Mouse (Mus musculus): ENCODE data around the gene Pbrm1. TPM values are rescaled to one million over a fixed set of nuclear protein-coding genes. Genes with fewer than 3 reads are reported as not detected.

Gene Pbrm1
- 10 to 100 TPM; 50.1 to 57.6 TPM for total RNA-seq (2021)

DNA sequence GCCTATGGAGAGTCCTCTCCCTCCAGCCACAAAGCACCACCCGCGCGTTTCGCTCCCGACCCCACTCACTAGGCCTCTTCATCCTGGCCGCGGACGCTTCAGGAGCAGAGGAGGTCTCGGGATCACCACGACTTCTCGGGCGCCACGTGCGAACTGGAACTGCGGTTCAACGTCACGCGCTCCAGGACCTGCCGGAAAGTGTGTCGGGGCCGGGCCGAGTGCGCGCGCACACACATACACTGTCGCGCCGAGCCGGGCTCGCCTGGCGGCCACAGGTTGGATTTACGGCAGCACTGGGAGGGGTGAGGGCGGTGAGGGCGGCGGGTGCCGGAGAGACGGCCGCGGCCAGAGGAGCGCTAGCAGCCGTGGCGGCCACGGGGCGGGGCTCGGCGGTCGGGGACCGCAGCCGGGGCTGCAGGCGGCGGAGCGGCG is at the start of gene Pbrm1, which contains the start of gene Gnl3:
Gene Pbrm1, plus strand, starts transcription at position 279 of the 432 bp plus-strand sequence.
Gene Gnl3, minus strand, starts transcription at position 293 of the 432 bp plus-strand sequence.
- intact Hi-C loops (cut with DNase I), result loop anchor here (2.0 to 10.0 kb wide), 2 partner anchors 18 to 176 kb away; partner anchors contain the start of genes Glt8d1 and Spcs1
- peak; percentile 97 to 99 for DNase-seq (ENCODE audit: low spot score in 2 of 2)

DNA sequence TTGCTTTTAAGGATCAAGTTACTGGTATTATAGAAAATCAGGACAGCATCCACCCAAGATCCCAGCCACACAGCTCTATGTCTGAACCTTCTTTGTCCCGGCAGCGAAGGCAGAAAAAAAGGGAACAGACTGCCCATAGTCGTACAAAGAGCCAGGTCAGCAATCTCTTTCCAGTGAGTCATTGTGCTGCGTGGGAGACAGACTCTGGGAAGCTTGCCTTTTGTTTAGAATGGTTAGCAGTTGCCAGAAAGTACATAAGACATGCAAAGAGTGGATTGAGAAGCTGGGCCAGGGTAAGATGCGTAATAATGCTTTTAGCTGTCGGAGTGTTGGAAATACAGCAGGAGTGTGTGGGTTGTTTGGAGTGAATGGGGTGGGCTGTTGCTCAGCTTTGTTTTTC is 44.7 kb upstream of the Pbrm1 start:
- DNase-seq (ENCODE audit: low spot score in 2 of 2), result peak; percentile 65 to 67
- intact Hi-C loops (cut with DNase I), result no loop called here

DNA sequence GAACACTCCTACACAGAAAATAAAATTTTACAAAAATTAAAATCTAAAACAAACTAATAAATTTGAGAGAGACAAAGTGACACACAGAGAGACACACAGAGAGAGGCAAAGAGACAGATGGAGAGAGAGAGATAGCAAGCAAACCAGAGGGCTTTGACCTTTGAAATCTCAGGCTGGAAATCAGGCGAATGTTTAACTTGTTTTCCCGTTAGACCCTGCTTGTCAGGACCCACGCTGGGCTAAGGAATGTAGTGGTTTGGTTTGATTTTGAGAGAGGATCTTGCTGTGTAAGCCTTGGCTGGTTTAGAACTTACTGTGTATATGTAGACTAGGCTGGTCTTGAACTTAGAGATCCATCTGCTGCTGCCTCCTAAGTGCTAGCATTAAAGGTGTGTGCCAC is 42.7 kb upstream of the Pbrm1 start:
- intact Hi-C loops (cut with DNase I), result no loop called here
- DNase-seq (ENCODE audit: low spot score in 2 of 2), result no peak

DNA sequence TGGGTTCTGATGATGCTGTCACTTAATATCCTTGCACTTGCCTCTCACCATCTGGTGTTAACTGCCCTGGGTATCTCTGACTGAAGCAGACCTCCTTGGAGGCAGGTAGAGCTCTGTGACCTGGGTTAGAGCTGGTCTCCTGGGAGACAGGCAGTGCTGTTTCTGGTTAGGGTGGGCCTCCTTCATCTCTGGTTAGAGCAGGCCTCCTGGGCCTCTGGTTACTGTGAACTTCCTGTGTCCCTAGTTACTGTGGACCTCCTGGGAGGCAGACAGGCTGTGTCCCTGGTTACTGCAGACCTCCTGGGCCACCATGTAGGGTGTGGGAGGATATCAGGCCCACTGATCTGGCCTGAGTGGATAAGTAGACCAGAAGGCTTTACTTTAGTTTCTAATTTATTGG is 22.5 kb upstream of the Pbrm1 start:
- no peak for DNase-seq (ENCODE audit: low spot score in 2 of 2)
- intact Hi-C loops (cut with DNase I), result no loop called here

DNA sequence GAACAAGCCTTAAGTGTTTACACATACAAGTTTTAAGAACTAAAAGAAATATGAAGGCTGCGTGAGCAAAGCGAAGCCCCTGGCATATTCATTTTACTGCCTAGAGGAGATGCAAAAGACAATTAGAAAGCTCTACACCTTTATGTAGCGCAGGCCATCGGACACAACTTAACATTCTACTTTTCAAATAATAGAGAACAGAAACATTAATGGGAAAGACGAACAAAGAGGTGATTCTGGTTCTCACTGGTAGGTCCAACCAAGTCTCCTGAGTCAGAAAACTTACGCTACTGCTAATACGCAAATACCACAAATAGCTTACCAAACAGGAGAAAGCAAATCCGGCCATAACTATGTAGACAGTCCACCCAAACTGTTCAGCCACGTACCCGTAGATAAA is 18.6 kb upstream of the Pbrm1 start:
- intact Hi-C loops (cut with DNase I), result loop anchor here (2.0 kb wide), 2 partner anchors 18 to 50 kb away; partner anchors contain the start of genes Gnl3, Nek4 and Pbrm1
- no peak for DNase-seq (ENCODE audit: low spot score in 2 of 2)

DNA sequence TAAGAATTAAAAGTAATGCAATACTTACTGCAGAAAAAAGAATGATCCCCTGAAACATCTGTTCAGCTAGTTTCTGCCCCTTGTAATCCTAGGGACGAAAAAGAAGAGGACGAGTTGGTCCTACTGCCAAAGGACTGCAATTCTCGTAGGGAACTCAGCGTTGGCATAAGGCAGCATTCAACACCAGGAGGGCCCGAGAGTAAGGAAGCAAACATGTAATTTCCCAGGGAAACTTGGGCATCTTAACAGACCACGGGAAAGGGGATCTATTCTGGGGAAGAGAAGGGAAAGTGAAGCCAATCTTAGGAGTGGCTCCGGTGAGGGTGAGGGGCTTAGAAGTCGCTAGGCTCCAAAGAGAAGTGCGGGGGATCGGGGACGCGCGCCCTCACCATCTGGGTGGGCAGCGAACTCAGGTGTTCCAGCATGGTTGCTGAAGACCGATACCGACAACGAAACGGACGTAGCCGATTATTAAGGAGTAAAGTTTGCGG is 18.1 kb upstream of the Pbrm1 start:
- intact Hi-C loops (cut with DNase I), result loop anchor here (2.0 kb wide), 2 partner anchors 18 to 50 kb away; partner anchors contain the start of genes Gnl3, Nek4 and Pbrm1
- DNase-seq (ENCODE audit: low spot score in 2 of 2), result no peak

DNA sequence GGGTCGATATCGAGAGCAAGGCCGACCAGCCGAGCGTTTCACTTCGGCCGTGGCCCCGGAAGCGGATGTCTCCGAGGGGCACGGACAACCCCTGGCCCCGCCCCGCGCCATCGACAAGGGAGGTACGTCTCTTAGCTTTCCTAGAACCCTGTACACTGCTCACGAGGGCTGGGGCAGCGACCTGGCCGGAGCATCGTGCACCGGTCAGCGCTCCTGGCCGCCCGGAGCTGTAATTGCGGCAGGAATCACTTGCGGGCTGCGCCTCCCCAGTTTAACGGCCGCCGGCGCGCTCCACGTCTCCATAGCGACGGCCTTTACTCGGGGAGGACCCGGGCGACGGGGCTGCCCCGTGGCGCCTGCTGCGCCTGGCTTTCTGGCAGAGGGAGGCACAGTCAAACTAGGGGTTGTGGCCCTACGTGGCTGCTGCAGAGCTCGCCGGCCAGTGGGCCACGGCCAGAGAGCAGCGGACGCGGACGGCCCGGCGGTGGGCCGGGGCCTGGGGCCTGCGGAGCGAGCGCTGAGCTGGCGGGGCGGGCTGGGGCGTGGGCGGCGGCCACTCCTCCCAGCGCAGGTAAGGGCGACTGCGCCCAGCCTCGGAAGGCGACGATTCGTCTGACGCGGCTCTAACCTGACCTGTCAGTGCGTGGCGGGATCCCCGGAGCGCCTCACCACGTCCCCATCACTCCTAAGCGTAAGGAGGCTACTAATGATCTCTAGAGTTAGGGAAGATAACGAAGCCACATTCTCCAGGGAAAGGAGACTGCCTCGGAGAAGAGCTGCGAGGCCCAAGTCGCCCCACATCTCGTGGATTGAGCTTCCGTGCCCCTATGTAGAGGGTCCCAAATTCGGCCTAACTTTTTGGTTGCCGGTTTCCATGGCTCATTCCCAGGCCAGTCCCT is 17.4 kb upstream of the Pbrm1 start, which contains the start of the genes Glt8d1 and Spcs1:
Gene Glt8d1, plus strand, starts transcription at position 94 of the 899 bp plus-strand sequence.
Gene Spcs1, minus strand, starts transcription at position 366 of the 899 bp plus-strand sequence.
- peak; percentile 93 to 94 for DNase-seq (ENCODE audit: low spot score in 2 of 2)
- intact Hi-C loops (cut with DNase I), result loop anchor here (2.0 kb wide), 2 partner anchors 17 to 51 kb away; partner anchors contain the start of genes Gnl3, Nek4 and Pbrm1

DNA sequence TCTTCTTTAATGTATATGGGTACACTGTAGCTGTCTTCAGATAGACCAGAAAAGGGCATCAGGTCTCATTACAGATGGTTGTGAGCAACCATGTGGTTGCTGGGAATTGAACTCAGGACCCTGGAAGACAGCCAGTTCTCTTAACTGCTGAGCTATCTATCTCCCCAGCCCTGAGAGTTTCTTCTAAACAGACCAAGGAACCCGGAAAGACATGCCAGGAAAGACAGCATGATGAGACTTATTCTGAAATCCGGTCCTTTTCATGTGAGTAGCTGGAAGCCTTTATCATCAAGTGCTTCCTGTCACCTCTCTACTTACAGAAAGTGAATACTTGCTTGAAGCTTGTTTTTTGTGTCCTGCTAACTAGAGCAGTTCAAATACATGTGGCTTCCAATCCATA is 14.4 kb upstream of the Pbrm1 start:
- intact Hi-C loops (cut with DNase I), result no loop called here

DNA sequence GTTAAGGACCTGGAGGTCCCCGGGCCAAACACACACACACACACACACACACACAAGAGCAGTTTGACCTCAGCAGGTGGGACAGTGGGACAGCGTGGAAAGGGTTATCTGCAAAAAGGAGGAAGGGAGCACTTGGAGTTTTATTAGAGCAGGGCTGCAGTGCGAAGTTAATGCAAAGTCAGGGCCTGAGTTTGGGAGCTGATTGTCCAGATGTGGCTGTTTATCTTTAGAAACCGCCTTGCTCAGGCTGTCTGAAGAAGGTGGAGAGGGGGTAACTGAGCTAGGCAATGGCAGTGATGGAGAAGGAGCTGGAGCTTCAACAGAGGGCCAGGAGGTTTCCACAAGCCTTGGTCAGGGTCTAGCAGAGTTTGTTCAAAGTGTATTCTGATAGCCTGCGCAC is 12.2 kb upstream of the Pbrm1 start:
- DNase-seq (ENCODE audit: low spot score in 2 of 2), result no peak
- intact Hi-C loops (cut with DNase I), result no loop called here

More for the DNA sequence above, 14.4 kb upstream of the Pbrm1 start:
- no peak for DNase-seq (ENCODE audit: low spot score in 2 of 2)

DNA sequence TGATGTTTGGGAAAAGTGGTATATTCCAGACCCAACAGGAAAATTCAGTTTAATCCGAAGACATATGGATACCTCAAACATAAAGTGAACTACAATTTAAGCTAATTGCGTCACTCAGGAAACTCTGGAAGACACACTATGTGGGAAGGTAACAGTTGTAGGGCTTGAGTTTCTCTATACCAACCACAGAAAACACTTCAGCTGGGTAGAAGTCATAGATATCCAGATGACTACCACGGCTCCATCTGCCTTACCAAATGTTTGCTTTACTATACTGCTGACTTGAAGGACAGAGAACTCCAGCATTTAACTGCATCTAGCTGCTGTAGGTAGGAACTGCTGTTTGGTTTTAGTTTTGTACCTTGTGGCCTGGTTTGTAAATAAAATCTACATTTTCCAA is 7.3 kb upstream of the Pbrm1 start:
- DNase-seq (ENCODE audit: low spot score in 2 of 2), result no peak
- intact Hi-C loops (cut with DNase I), result loop anchor here (10.0 kb wide), 1 partner anchor 183 kb away; no protein-coding TSS in a partner anchor

DNA sequence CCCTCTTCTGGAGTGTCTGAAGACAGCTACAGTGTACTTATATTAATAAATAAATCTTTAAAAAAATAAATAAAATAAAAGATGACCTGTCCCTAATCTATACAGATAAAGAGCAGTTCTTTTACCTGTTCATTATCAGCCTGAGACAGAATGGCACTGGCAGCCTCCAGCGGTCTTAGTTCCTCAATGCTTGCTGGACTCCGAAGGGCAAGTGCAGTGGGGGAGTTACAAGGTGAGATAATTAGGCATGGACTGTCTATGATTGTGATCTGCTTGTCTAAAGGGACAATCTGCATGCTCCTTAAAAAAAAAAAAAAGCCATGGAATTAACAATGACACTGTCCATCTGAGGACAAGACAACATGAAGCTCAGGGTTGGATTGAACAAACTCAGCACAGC is 5.0 kb upstream of the Pbrm1 start:
- no peak for DNase-seq (ENCODE audit: low spot score in 2 of 2)
- intact Hi-C loops (cut with DNase I), result loop anchor here (10.0 kb wide), 1 partner anchor 181 kb away; no protein-coding TSS in a partner anchor

DNA sequence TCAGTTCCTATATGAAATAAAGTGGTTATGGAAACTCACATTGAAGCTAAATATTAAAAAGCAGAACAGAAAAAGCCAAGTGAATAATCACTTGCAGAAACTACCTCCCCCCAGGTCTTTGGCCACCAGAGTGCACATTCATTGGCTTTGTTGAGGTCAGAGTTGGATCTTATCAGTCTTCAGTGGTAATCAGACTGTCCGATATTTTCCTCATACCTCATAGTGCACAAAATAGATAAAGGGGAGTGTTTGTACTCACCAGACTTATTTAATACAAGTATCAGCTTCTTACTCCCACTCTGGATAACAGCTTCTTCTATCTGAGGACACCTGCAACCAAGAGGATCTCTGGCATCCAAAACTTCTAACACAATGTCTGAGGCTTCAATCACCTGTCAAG is 2.9 kb upstream of the Pbrm1 start:
- no peak for DNase-seq (ENCODE audit: low spot score in 2 of 2)
- intact Hi-C loops (cut with DNase I), result loop anchor here (10.0 kb wide), 1 partner anchor 179 kb away; no protein-coding TSS in a partner anchor

DNA sequence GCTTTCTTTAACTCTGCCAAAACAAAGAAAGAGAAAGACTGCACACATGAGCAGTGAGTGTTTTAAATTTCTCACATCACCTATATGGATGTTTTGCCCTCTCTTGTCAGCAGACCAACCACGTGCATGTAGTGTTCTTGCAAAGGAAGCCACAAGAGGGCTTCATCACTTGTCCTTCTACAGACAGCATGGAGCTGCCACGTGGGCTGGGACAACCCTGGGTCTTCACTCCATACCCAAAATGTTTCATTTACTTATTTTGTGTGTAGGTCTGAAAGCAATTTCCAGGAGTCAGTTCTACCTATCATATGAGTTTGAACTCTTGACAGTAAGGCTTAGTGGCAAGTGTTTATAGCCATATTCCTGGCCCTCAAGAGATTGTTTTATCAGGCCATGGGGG is 1.1 kb upstream of the Pbrm1 start:
- intact Hi-C loops (cut with DNase I), result loop anchor here (2.0 to 10.0 kb wide), 2 partner anchors 17 to 177 kb away; partner anchors contain the start of genes Glt8d1 and Spcs1
- no peak for DNase-seq (ENCODE audit: low spot score in 2 of 2)

DNA sequence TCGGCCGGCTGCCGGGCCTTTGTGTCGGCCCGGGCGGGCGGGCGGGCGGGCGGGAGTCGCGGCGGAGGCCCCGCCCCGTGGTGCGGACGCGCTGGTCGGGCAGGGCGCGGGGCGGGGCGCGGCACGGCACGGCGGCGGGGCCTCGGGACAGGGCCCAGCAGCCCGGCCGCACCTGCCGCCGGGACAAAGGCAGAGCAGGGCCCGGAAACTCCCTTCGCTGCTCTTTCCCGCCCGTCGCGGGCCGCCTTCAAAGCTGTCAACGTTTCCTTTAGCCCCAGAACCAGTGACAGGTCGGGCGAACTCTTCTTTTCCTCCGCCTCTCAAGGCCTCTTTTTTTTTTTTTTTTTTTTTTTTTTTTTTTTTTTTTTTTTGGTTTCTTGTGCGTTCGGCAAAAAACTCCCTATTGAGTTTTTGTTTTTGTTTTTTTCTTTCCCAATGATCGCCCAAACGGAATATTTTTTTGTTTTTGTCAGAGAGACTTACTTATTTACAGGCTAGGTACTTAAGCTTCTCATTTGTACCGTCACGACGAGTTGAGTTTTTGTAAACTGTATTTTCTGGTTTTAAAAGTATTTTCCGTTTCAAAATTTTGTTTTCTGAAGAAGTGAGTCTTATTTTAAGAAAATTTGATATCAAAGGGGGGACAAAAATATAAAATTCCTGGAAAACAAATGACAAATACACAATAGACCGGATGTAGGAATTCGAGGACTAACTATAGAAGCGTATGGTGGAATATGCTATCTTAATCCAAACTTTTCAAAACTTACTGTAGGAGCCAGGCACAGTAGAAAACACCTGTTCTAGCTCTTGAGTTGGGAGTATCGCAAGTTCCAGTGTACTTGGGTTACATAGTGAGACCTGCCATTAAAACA is 630 bp downstream of the Pbrm1 start:
- DNase-seq (ENCODE audit: low spot score in 2 of 2), result no peak
- intact Hi-C loops (cut with DNase I), result loop anchor here (2.0 to 10.0 kb wide), 2 partner anchors 19 to 175 kb away; partner anchors contain the start of genes Glt8d1 and Spcs1

DNA sequence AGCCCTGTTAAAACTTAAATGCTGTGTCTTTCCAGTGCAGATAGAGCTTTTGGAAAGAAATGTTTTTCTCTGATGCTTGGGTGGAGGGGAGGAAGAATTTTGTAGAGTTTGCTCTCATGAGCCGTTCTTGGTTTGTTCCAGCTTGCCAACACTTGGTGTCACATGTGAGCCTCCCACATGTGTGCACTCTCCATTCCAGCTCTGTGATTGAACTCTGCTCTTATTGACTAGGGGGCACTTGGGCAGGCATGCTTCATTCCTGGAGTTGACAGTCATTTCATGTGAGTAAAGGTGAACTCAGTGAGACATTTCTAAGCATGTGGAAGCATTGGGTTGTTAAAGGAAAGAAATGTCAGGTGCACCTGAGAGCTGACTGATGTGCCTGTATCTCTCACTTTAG is 3.6 kb downstream of the Pbrm1 start:
- no peak for DNase-seq (ENCODE audit: low spot score in 2 of 2)
- intact Hi-C loops (cut with DNase I), result no loop called here

DNA sequence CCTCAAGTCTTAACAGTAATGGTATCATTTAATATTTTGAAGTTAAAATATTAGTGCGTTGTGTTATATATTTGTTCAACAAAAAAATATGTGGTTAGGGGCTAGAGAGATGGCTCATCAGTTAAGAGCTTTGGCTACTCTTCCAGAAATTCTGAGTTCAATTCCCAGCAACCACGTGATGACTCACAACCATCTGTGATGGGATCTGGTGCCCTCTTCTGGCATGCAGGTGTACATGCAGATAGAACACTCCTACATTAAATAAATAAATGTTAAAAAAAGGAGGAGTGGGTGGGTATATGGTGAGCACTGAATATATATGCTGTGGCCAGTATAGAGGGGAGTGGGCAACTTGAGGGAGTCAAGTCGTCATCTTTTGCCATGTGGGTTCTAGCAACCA is 6.8 kb downstream of the Pbrm1 start:
- no peak for DNase-seq (ENCODE audit: low spot score in 2 of 2)
- intact Hi-C loops (cut with DNase I), result no loop called here

DNA sequence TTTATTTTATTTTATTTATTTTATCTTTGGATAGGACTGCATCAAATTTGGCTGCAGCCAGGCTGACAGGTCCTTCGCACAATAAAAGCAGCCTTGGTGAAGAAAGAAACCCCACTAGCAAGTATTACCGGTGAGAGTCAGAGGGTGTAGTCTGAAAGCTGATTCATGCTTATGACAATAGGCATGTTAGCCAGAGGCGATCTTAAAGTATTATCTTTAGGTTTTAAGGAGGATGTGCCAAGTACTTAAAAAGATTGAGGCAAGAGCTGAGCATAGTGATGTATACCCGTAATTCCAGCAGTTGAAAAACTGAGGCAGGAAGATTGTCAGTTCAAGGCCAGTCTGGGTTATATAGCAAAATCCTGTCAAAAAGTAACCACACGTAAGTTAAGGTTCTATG is 26.4 kb downstream of the Pbrm1 start:
- intact Hi-C loops (cut with DNase I), result no loop called here
- DNase-seq (ENCODE audit: low spot score in 2 of 2), result no peak

DNA sequence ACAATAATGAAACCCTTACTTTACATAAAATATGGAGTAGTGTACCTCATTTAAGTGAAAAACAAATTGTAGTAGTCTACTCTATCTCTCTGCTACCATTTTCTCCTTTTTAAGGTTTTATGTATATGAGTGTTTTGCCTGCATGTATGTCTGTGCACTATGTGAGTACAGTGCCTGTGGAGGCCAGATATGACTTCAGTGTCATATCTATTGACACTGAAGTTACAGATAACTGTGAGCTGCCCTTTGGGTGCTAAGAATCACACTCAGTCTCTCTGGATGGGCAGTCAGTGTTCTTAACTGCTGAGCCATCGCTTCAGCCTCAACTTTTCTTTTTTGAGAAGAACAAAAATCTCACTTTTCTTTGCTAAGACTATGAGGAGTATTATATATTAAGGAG is 26.9 kb downstream of the Pbrm1 start:
- intact Hi-C loops (cut with DNase I), result no loop called here
- no peak for DNase-seq (ENCODE audit: low spot score in 2 of 2)

DNA sequence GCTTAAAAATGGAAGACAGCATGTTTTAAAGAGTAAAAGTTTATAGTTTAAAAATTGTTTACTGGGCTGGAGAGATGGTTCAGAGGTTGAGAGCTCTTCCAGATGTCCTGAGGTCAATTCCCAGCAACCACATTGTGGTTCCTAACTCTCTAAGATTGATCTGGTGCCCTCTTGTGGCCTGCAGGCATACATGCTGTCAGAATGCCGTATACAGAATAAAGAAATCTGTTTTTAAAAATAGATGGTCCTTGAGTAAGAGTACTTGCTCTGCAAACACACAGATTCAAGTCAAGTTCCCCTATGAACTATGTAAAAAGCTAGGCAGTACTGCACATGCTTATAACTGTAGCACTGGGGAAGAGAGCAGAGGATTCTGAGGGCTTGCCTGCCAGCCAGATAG is 43.3 kb downstream of the Pbrm1 start:
- intact Hi-C loops (cut with DNase I), result no loop called here
- no peak for DNase-seq (ENCODE audit: low spot score in 2 of 2)

All from left cerebral cortex, postnatal 36 days (tissue).